Mouse (Mus musculus): Measurements from ENCODE around the gene Kcnq1. TPM values are rescaled to one million over a fixed set of nuclear protein-coding genes. Genes with fewer than 3 reads are reported as not detected.
A peak's percentile ranks its signal among the peaks of the same experiment; 100 is the strongest.

Gene Kcnq1
- 1.0 and 1.5 TPM in 2 replicates for polyA plus RNA-seq (2016; fragmentation: Nextera tagmentation; extraction: Ambion mirVana)

GRCm38 (mm10) chr7:143106062-143106461, at the start of gene Kcnq1:
Gene Kcnq1 (plus strand): TSS chr7:143106362.
- no peak for DNase-seq (ENCODE audit: low spot score)
- Histone ChIP-seq H3K27ac (replicated peaks) (peak within 1 kb of the TSS; percentile 16; the same call in 1 of the 2 replicates), H3K36me3 (replicated peaks) (no peaks in the 10 kb centered on the region), H3K27me3 (replicated peaks; ENCODE audit: low read depth, poor library complexity, severe bottlenecking) (peaks cover 70% of the 10 kb centered on the region), H3K9me3 (no peaks in the 10 kb centered on the region), H3K4me3 (peak within 1 kb of the TSS; percentile 56), H3K4me1 (peaks cover 28% of the 10 kb centered on the region)
- 71% methylated on average over 4 of the region's 4 CpGs for WGBS

GRCm38 (mm10) chr7:143057023-143057422, 49.1 kb upstream of the Kcnq1 start:
- Histone ChIP-seq H3K4me3 (no peak overlapping the region), H3K27ac (replicated peaks) (no peak overlapping the region), H3K4me1 (peaks cover 59% of the 10 kb centered on the region), H3K27me3 (replicated peaks; ENCODE audit: low read depth, poor library complexity, severe bottlenecking) (no peaks in the 10 kb centered on the region), H3K9me3 (no peaks in the 10 kb centered on the region), H3K36me3 (replicated peaks) (peaks cover 72% of the 10 kb centered on the region)
- 91% methylated on average over 5 of the region's 5 CpGs for WGBS
- no peak for DNase-seq (ENCODE audit: low spot score)

GRCm38 (mm10) chr7:143057667-143058220, 48.4 kb upstream of the Kcnq1 start:
- Histone ChIP-seq H3K27ac (replicated peaks) (no peak overlapping the region; the same call in 1 of the 2 replicates), H3K4me1 (peaks cover 54% of the 10 kb centered on the region), H3K27me3 (replicated peaks; ENCODE audit: low read depth, poor library complexity, severe bottlenecking) (no peaks in the 10 kb centered on the region), H3K36me3 (replicated peaks) (peaks cover 80% of the 10 kb centered on the region), H3K9me3 (no peaks in the 10 kb centered on the region), H3K4me3 (no peak overlapping the region)
- DNase-seq (ENCODE audit: low spot score) = no peak
- WGBS = 81% methylated on average over 9 of the region's 9 CpGs

- H3K4me3 ChIP-seq = no peak overlapping the region
- 69% methylated on average over 5 of the region's 5 CpGs for WGBS
- H3K27ac ChIP-seq (replicated peaks) = no peak overlapping the region; the same call in 1 of the 2 replicates
- H3K9me3 ChIP-seq = no peaks in the 10 kb centered on the region
- no peaks in the 10 kb centered on the region for H3K27me3 ChIP-seq (replicated peaks; ENCODE audit: low read depth, poor library complexity, severe bottlenecking)
- peaks cover 85% of the 10 kb centered on the region for H3K36me3 ChIP-seq (replicated peaks)
- peaks cover 53% of the 10 kb centered on the region for H3K4me1 ChIP-seq
- no peak for DNase-seq (ENCODE audit: low spot score)
Observed at GRCm38 (mm10) chr7:143058221-143058697, 47.9 kb upstream of the Kcnq1 start.

GRCm38 (mm10) chr7:143059202-143059870, 46.8 kb upstream of the Kcnq1 start:
- Histone ChIP-seq H3K9me3 (no peaks in the 10 kb centered on the region), H3K36me3 (replicated peaks) (peaks cover 95% of the 10 kb centered on the region), H3K4me3 (no peak overlapping the region), H3K4me1 (peaks cover 42% of the 10 kb centered on the region), H3K27ac (replicated peaks) (peak overlapping the region; percentile 51; the same call in 1 of the 2 replicates), H3K27me3 (replicated peaks; ENCODE audit: low read depth, poor library complexity, severe bottlenecking) (no peaks in the 10 kb centered on the region)
- DNase-seq (ENCODE audit: low spot score) = no peak
- WGBS = 81% methylated on average over 5 of the region's 5 CpGs

- 93% methylated on average over 2 of the region's 2 CpGs for WGBS
- no peak overlapping the region for H3K27ac ChIP-seq (replicated peaks)
- DNase-seq (ENCODE audit: low spot score) = no peak
- no peaks in the 10 kb centered on the region for H3K9me3 ChIP-seq
- H3K4me3 ChIP-seq = no peak overlapping the region
- H3K27me3 ChIP-seq (replicated peaks; ENCODE audit: low read depth, poor library complexity, severe bottlenecking) = no peaks in the 10 kb centered on the region
- H3K4me1 ChIP-seq = peaks cover 18% of the 10 kb centered on the region
- peaks cover 98% of the 10 kb centered on the region for H3K36me3 ChIP-seq (replicated peaks)
Observed at GRCm38 (mm10) chr7:143062704-143063103, 43.5 kb upstream of the Kcnq1 start.

- DNase-seq (ENCODE audit: low spot score) = no peak
- Histone ChIP-seq H3K4me1 (peaks cover 16% of the 10 kb centered on the region), H3K27me3 (replicated peaks; ENCODE audit: low read depth, poor library complexity, severe bottlenecking) (no peaks in the 10 kb centered on the region), H3K36me3 (replicated peaks) (peaks cover 89% of the 10 kb centered on the region), H3K4me3 (no peak overlapping the region), H3K27ac (replicated peaks) (no peak overlapping the region), H3K9me3 (no peaks in the 10 kb centered on the region)
- WGBS = 78% methylated on average over 6 of the region's 6 CpGs
Observed at GRCm38 (mm10) chr7:143064226-143064625, 41.9 kb upstream of the Kcnq1 start.

- H3K36me3 ChIP-seq (replicated peaks) = peaks cover 82% of the 10 kb centered on the region
Observed at GRCm38 (mm10) chr7:143065692-143066091, 40.5 kb upstream of the Kcnq1 start.

GRCm38 (mm10) chr7:143067469-143067868, 38.7 kb upstream of the Kcnq1 start:
- Histone ChIP-seq H3K9me3 (no peaks in the 10 kb centered on the region), H3K4me3 (no peak overlapping the region), H3K27me3 (replicated peaks; ENCODE audit: low read depth, poor library complexity, severe bottlenecking) (no peaks in the 10 kb centered on the region), H3K4me1 (peaks cover 29% of the 10 kb centered on the region), H3K27ac (replicated peaks) (no peak overlapping the region; the same call in 1 of the 2 replicates), H3K36me3 (replicated peaks) (peaks cover 76% of the 10 kb centered on the region)
- 79% methylated on average over 2 of the region's 2 CpGs for WGBS
- DNase-seq (ENCODE audit: low spot score) = no peak

More at GRCm38 (mm10) chr7:143065692-143066091, 40.5 kb upstream of the Kcnq1 start:
- DNase-seq (ENCODE audit: low spot score) = no peak
- H3K27ac ChIP-seq (replicated peaks) = no peak overlapping the region
- H3K9me3 ChIP-seq = no peaks in the 10 kb centered on the region
- H3K4me3 ChIP-seq = no peak overlapping the region
- 93% methylated on average over 2 of the region's 2 CpGs for WGBS
- peaks cover 23% of the 10 kb centered on the region for H3K4me1 ChIP-seq
- no peaks in the 10 kb centered on the region for H3K27me3 ChIP-seq (replicated peaks; ENCODE audit: low read depth, poor library complexity, severe bottlenecking)

- no peaks in the 10 kb centered on the region for H3K27me3 ChIP-seq (replicated peaks; ENCODE audit: low read depth, poor library complexity, severe bottlenecking)
- peaks cover 71% of the 10 kb centered on the region for H3K36me3 ChIP-seq (replicated peaks)
- peaks cover 29% of the 10 kb centered on the region for H3K4me1 ChIP-seq
- no peaks in the 10 kb centered on the region for H3K9me3 ChIP-seq
- H3K27ac ChIP-seq (replicated peaks) = peak overlapping the region; percentile 90
- DNase-seq (ENCODE audit: low spot score) = no peak
- 91% methylated on average over 3 of the region's 3 CpGs for WGBS
- H3K4me3 ChIP-seq = peak overlapping the region; percentile 94
Observed at GRCm38 (mm10) chr7:143067897-143068296, 38.3 kb upstream of the Kcnq1 start.

- peaks cover 66% of the 10 kb centered on the region for H3K36me3 ChIP-seq (replicated peaks)
- 48% methylated on average over 13 of the region's 13 CpGs for WGBS
- no peaks in the 10 kb centered on the region for H3K27me3 ChIP-seq (replicated peaks; ENCODE audit: low read depth, poor library complexity, severe bottlenecking)
- no peaks in the 10 kb centered on the region for H3K9me3 ChIP-seq
- peak overlapping the region; percentile 94 for H3K4me3 ChIP-seq
- H3K4me1 ChIP-seq = peaks cover 29% of the 10 kb centered on the region
- H3K27ac ChIP-seq (replicated peaks) = peak overlapping the region; percentile 90
- peak; percentile 49 for DNase-seq (ENCODE audit: low spot score)
Observed at GRCm38 (mm10) chr7:143068316-143068881, 37.8 kb upstream of the Kcnq1 start.

- peak within 1 kb of the TSS; percentile 94 for H3K4me3 ChIP-seq
- H3K4me1 ChIP-seq = peaks cover 29% of the 10 kb centered on the region
- no peaks in the 10 kb centered on the region for H3K27me3 ChIP-seq (replicated peaks; ENCODE audit: low read depth, poor library complexity, severe bottlenecking)
- peak within 1 kb of the TSS; percentile 90 for H3K27ac ChIP-seq (replicated peaks)
- WGBS = under 1% methylated on average over 51 of the region's 51 CpGs
- peaks cover 60% of the 10 kb centered on the region for H3K36me3 ChIP-seq (replicated peaks)
- H3K9me3 ChIP-seq = no peaks in the 10 kb centered on the region
- peak; percentile 98 for DNase-seq (ENCODE audit: low spot score)
Observed at GRCm38 (mm10) chr7:143068882-143069591, 37.1 kb upstream of the Kcnq1 start, which contains the start of gene Tssc4. Gene Tssc4 (plus strand): TSS chr7:143069249.

All from embryonic facial prominence, embryonic 10.5 days (tissue).